Mouse (Mus musculus): ENCODE measurements at regions not wholly inside any gene's neighbourhood (a gene's known extent, or its start where the extent isn't known, plus 50 kb on each side); places are given as distances from the start of the nearest gene placed in this dataset.

GRCm38 (mm10) chr14:68973636-68974101, 320.4 kb downstream of the Synb start:
- DNase-seq (ENCODE audit: low read depth), result no peak

- DNase-seq (ENCODE audit: low read depth), result peak; percentile 55
These were observed 327.3 kb downstream of the Synb start for GRCm38 (mm10) chr14:68966758-68967157.

GRCm38 (mm10) chr14:68954577-68955460, 339.3 kb downstream of the Synb start:
- DNase-seq (ENCODE audit: low read depth), result peak; percentile 7

GRCm38 (mm10) chr14:68945906-68946305, 348.2 kb downstream of the Synb start:
- DNase-seq (ENCODE audit: low read depth), result no peak

- no peak for DNase-seq (ENCODE audit: low read depth)
These were observed 348.7 kb downstream of the Synb start for GRCm38 (mm10) chr14:68945434-68945833.

- no peak for DNase-seq (ENCODE audit: low read depth)
These were observed 352.3 kb downstream of the Synb start for GRCm38 (mm10) chr14:68941759-68942158.

- no peak for DNase-seq (ENCODE audit: low read depth)
These were observed 352.9 kb downstream of the Synb start for GRCm38 (mm10) chr14:68941132-68941690.

- no peak for DNase-seq (ENCODE audit: low read depth)
These were observed 358.8 kb downstream of the Synb start for GRCm38 (mm10) chr14:68935303-68935662.

GRCm38 (mm10) chr14:68934611-68935302, 359.3 kb downstream of the Synb start:
- no peak for DNase-seq (ENCODE audit: low read depth)

GRCm38 (mm10) chr14:68927814-68928213, 366.3 kb downstream of the Synb start:
- peak; percentile 3 for DNase-seq (ENCODE audit: low read depth)

GRCm38 (mm10) chr14:68923054-68923453, 371.0 kb downstream of the Synb start:
- DNase-seq (ENCODE audit: low read depth), result no peak

- DNase-seq (ENCODE audit: low read depth), result no peak
These were observed 372.1 kb downstream of the Synb start for GRCm38 (mm10) chr14:68922035-68922434.

GRCm38 (mm10) chr14:68918526-68919045, 375.5 kb downstream of the Synb start:
- DNase-seq (ENCODE audit: low read depth), result no peak

- DNase-seq (ENCODE audit: low read depth), result no peak
These were observed 394.2 kb downstream of the Synb start for GRCm38 (mm10) chr14:68899921-68900320.

GRCm38 (mm10) chr14:68877171-68877570, 416.9 kb downstream of the Synb start:
- no peak for DNase-seq (ENCODE audit: low read depth)

GRCm38 (mm10) chr14:68861071-68861470, 433.0 kb downstream of the Synb start:
- DNase-seq (ENCODE audit: low read depth), result no peak

GRCm38 (mm10) chr14:68857948-68858347, 436.2 kb downstream of the Synb start:
- DNase-seq (ENCODE audit: low read depth), result no peak

GRCm38 (mm10) chr14:68848506-68848905, 445.6 kb downstream of the Synb start:
- DNase-seq (ENCODE audit: low read depth), result no peak

GRCm38 (mm10) chr14:68847609-68848008, 446.5 kb downstream of the Synb start:
- DNase-seq (ENCODE audit: low read depth), result no peak

GRCm38 (mm10) chr14:68820241-68820640, 473.9 kb downstream of the Synb start:
- no peak for DNase-seq (ENCODE audit: low read depth)

GRCm38 (mm10) chr14:68808976-68809375, 485.1 kb downstream of the Synb start:
- DNase-seq (ENCODE audit: low read depth), result no peak

GRCm38 (mm10) chr14:68807918-68808317, 486.2 kb downstream of the Synb start:
- no peak for DNase-seq (ENCODE audit: low read depth)

GRCm38 (mm10) chr14:68806646-68807045, 487.5 kb downstream of the Synb start:
- DNase-seq (ENCODE audit: low read depth), result no peak

Data from 416B (cell line).